Mouse (Mus musculus) common myeloid progenitor, adult 5-6 weeks (primary cell): ENCODE data around the gene Fam53a. TPM values are rescaled to one million over a fixed set of nuclear protein-coding genes. Genes with fewer than 3 reads are reported as not detected.
A peak's percentile ranks its signal among the peaks of the same experiment; 100 is the strongest.

Experiments used
- ATAC-seq: replicated peaks from 2 replicates; pipeline ENCODE4 v1.8.0; 2016; ENCODE audit warnings: low read depth, mild to moderate bottlenecking, moderate TSS enrichment, inconsistent platforms; ENCODE audit not compliant: poor library complexity, severe bottlenecking
- total RNA-seq: library from RNA; stranded (forward); fragments of 200-1000, 187-1606 nt; gene quantifications from 2 replicates; pipeline ENCODE4 v1.2.3, GENCODE M21; 2017

Gene Fam53a
- total RNA-seq: 18.6 and 20.8 TPM in 2 replicates

- ATAC-seq: peak; percentile 89
Observed at GRCm38 (mm10) chr5:33629301-33629987, at the start of gene Fam53a, which contains the start of gene Gm9903. Fam53a (minus strand) TSS chr5:33629635. Gm9903 (plus strand) TSS chr5:33629925.

GRCm38 (mm10) chr5:33678244-33678643, 48.8 kb upstream of the Fam53a start:
- no peak for ATAC-seq

GRCm38 (mm10) chr5:33675964-33676363, 46.5 kb upstream of the Fam53a start:
- peak; percentile 61; the same call in 1 of the 2 replicates for ATAC-seq

GRCm38 (mm10) chr5:33674439-33674838, 45.0 kb upstream of the Fam53a start:
- ATAC-seq: no peak

GRCm38 (mm10) chr5:33671659-33672058, 42.2 kb upstream of the Fam53a start:
- ATAC-seq: peak; percentile 34; the same call in 1 of the 2 replicates

- peak; percentile 69; the same call in 1 of the 2 replicates for ATAC-seq
Observed at GRCm38 (mm10) chr5:33668223-33668622, 38.8 kb upstream of the Fam53a start.

- ATAC-seq: 0 out of 2 replicates have a peak, but pooled peaks have one; percentile 0
Observed at GRCm38 (mm10) chr5:33658664-33659050, 29.2 kb upstream of the Fam53a start.

- ATAC-seq: peak; percentile 88
Observed at GRCm38 (mm10) chr5:33657787-33658663, 28.6 kb upstream of the Fam53a start, which contains the start of the genes Tacc3 and Tmem129. Tacc3 (plus strand) TSS chr5:33658128. Tmem129 (minus strand) TSS chr5:33658416.

GRCm38 (mm10) chr5:33657251-33657786, 27.9 kb upstream of the Fam53a start:
- peak; percentile 39 for ATAC-seq

GRCm38 (mm10) chr5:33656739-33657138, 27.3 kb upstream of the Fam53a start:
- ATAC-seq: no peak

- ATAC-seq: no peak
Observed at GRCm38 (mm10) chr5:33655251-33655840, 25.9 kb upstream of the Fam53a start.

GRCm38 (mm10) chr5:33654424-33654823, 25.0 kb upstream of the Fam53a start:
- ATAC-seq: no peak

GRCm38 (mm10) chr5:33652783-33653173, 23.3 kb upstream of the Fam53a start:
- 0 out of 2 replicates have a peak, but pooled peaks have one; percentile 0 for ATAC-seq

- peak; percentile 84 for ATAC-seq
Observed at GRCm38 (mm10) chr5:33651921-33652782, 22.7 kb upstream of the Fam53a start, which contains the start of gene Slbp. Slbp (minus strand) TSS chr5:33652574.

- no peak for ATAC-seq
Observed at GRCm38 (mm10) chr5:33651541-33651920, 22.1 kb upstream of the Fam53a start.

GRCm38 (mm10) chr5:33651017-33651416, 21.6 kb upstream of the Fam53a start:
- no peak for ATAC-seq

- ATAC-seq: peak; percentile 80
Observed at GRCm38 (mm10) chr5:33640652-33641051, 11.2 kb upstream of the Fam53a start.

GRCm38 (mm10) chr5:33638826-33639225, 9.4 kb upstream of the Fam53a start:
- ATAC-seq: no peak
